Mouse (Mus musculus): Measurements from ENCODE around the gene S100a6. TPM values are rescaled to one million over a fixed set of nuclear protein-coding genes. Genes with fewer than 3 reads are reported as not detected.

The S100a6 gene
- polyA plus RNA-seq, 1 experiment from 2014 or later = 16.8 TPM

GRCm38 (mm10) chr3:90614611-90615251, 2.0 kb downstream of the S100a6 start:
- Histone ChIP-seq H3K9me3 (no peaks in the 10 kb centered on the region), H3K4me1 (0 out of 2 replicates have a peak, but pooled peaks cover 9% of the 10 kb centered on the region)
- WGBS = 84% methylated on average over 11 of the region's 11 CpGs

GRCm38 (mm10) chr3:90615415-90615814, 2.7 kb downstream of the S100a6 start:
- Histone ChIP-seq H3K9ac (no peak overlapping the region), H3K36me3 (no peaks in the 10 kb centered on the region), H3K27ac (no peak overlapping the region), H3K9me3 (no peaks in the 10 kb centered on the region), H3K4me1 (0 out of 2 replicates have a peak, but pooled peaks cover 9% of the 10 kb centered on the region), H3K27me3 (replicated peaks) (peaks cover 8% of the 10 kb centered on the region; the same call in 1 of the 2 replicates), H3K4me2 (replicated peaks) (no peak overlapping the region), H3K4me3 (no peak overlapping the region)
- ATAC-seq (ENCODE audit: low FRiP score, low read depth) = no peak
- 11% methylated on average over 7 of the region's 7 CpGs for WGBS

More at GRCm38 (mm10) chr3:90614611-90615251, 2.0 kb downstream of the S100a6 start:
- H3K27ac ChIP-seq = no peak overlapping the region
- peaks cover 8% of the 10 kb centered on the region; the same call in 1 of the 2 replicates for H3K27me3 ChIP-seq (replicated peaks)
- H3K36me3 ChIP-seq = no peaks in the 10 kb centered on the region
- H3K4me2 ChIP-seq (replicated peaks) = no peak overlapping the region
- no peak for ATAC-seq (ENCODE audit: low FRiP score, low read depth)
- no peak overlapping the region for H3K9ac ChIP-seq
- H3K4me3 ChIP-seq = no peak overlapping the region

GRCm38 (mm10) chr3:90615911-90616310, 3.2 kb downstream of the S100a6 start:
- 89% methylated on average over 1 of the region's 1 CpGs for WGBS
- ATAC-seq (ENCODE audit: low FRiP score, low read depth) = no peak
- H3K4me1 ChIP-seq = 0 out of 2 replicates have a peak, but pooled peaks cover 9% of the 10 kb centered on the region

GRCm38 (mm10) chr3:90617586-90617985, 4.9 kb downstream of the S100a6 start:
- Histone ChIP-seq H3K4me1 (0 out of 2 replicates have a peak, but pooled peaks cover 9% of the 10 kb centered on the region), H3K27ac (no peak overlapping the region), H3K4me2 (replicated peaks) (no peak overlapping the region), H3K9me3 (no peaks in the 10 kb centered on the region), H3K4me3 (no peak overlapping the region), H3K9ac (no peak overlapping the region), H3K27me3 (replicated peaks) (peaks cover 8% of the 10 kb centered on the region; the same call in 1 of the 2 replicates), H3K36me3 (no peaks in the 10 kb centered on the region)
- WGBS = 17% methylated on average over 1 of the region's 1 CpGs
- no peak for ATAC-seq (ENCODE audit: low FRiP score, low read depth)

More at GRCm38 (mm10) chr3:90615911-90616310, 3.2 kb downstream of the S100a6 start:
- no peak overlapping the region for H3K9ac ChIP-seq
- no peak overlapping the region for H3K27ac ChIP-seq
- no peak overlapping the region for H3K4me3 ChIP-seq
- no peaks in the 10 kb centered on the region for H3K36me3 ChIP-seq
- H3K27me3 ChIP-seq (replicated peaks) = peaks cover 8% of the 10 kb centered on the region; the same call in 1 of the 2 replicates
- no peak overlapping the region for H3K4me2 ChIP-seq (replicated peaks)
- H3K9me3 ChIP-seq = no peaks in the 10 kb centered on the region

- Histone ChIP-seq H3K4me2 (replicated peaks) (no peak overlapping the region), H3K4me3 (no peak overlapping the region), H3K36me3 (no peaks in the 10 kb centered on the region), H3K9me3 (no peaks in the 10 kb centered on the region), H3K9ac (no peak overlapping the region), H3K4me1 (peaks cover 13% of the 10 kb centered on the region), H3K27me3 (replicated peaks) (no peaks in the 10 kb centered on the region), H3K27ac (no peak overlapping the region)
- WGBS = 63% methylated on average over 7 of the region's 7 CpGs
- ATAC-seq (ENCODE audit: low FRiP score, low read depth) = no peak
Measured at GRCm38 (mm10) chr3:90621552-90621951, 8.9 kb downstream of the S100a6 start.

- Histone ChIP-seq H3K9me3 (no peaks in the 10 kb centered on the region), H3K4me1 (peaks cover 13% of the 10 kb centered on the region), H3K36me3 (no peaks in the 10 kb centered on the region), H3K4me3 (no peak overlapping the region), H3K27ac (no peak overlapping the region), H3K27me3 (replicated peaks) (no peaks in the 10 kb centered on the region), H3K9ac (no peak overlapping the region), H3K4me2 (replicated peaks) (no peak overlapping the region)
- WGBS = 9% methylated on average over 2 of the region's 2 CpGs
- ATAC-seq (ENCODE audit: low FRiP score, low read depth) = peak; percentile 61
Measured at GRCm38 (mm10) chr3:90623435-90624071, 10.9 kb downstream of the S100a6 start.

GRCm38 (mm10) chr3:90625496-90625895, 12.8 kb downstream of the S100a6 start:
- Histone ChIP-seq H3K36me3 (no peaks in the 10 kb centered on the region), H3K9me3 (no peaks in the 10 kb centered on the region), H3K27me3 (replicated peaks) (no peaks in the 10 kb centered on the region), H3K9ac (no peak overlapping the region), H3K4me1 (peaks cover 13% of the 10 kb centered on the region), H3K27ac (no peak overlapping the region), H3K4me3 (no peak overlapping the region), H3K4me2 (replicated peaks) (no peak overlapping the region)
- WGBS = 79% methylated on average over 5 of the region's 5 CpGs
- ATAC-seq (ENCODE audit: low FRiP score, low read depth) = no peak

- no peak overlapping the region for H3K27ac ChIP-seq
- no peaks in the 10 kb centered on the region for H3K36me3 ChIP-seq
- no peaks in the 10 kb centered on the region for H3K27me3 ChIP-seq (replicated peaks)
- H3K4me1 ChIP-seq = peaks cover 13% of the 10 kb centered on the region
- no peak for ATAC-seq (ENCODE audit: low FRiP score, low read depth)
- H3K9me3 ChIP-seq = no peaks in the 10 kb centered on the region
- WGBS = 86% methylated on average over 9 of the region's 9 CpGs
- H3K4me2 ChIP-seq (replicated peaks) = no peak overlapping the region
- no peak overlapping the region for H3K9ac ChIP-seq
- H3K4me3 ChIP-seq = no peak overlapping the region
Measured at GRCm38 (mm10) chr3:90626266-90627021, 13.8 kb downstream of the S100a6 start.

GRCm38 (mm10) chr3:90627366-90627765, 14.7 kb downstream of the S100a6 start:
- no peaks in the 10 kb centered on the region for H3K27me3 ChIP-seq (replicated peaks)
- H3K36me3 ChIP-seq = no peaks in the 10 kb centered on the region
- no peak for ATAC-seq (ENCODE audit: low FRiP score, low read depth)
- 95% methylated on average over 5 of the region's 5 CpGs for WGBS
- H3K27ac ChIP-seq = no peak overlapping the region
- no peaks in the 10 kb centered on the region for H3K9me3 ChIP-seq
- H3K4me2 ChIP-seq (replicated peaks) = no peak overlapping the region
- H3K4me3 ChIP-seq = no peak overlapping the region
- H3K4me1 ChIP-seq = peaks cover 13% of the 10 kb centered on the region
- H3K9ac ChIP-seq = no peak overlapping the region

- no peaks in the 10 kb centered on the region for H3K9me3 ChIP-seq
Measured at GRCm38 (mm10) chr3:90627807-90628206, 15.1 kb downstream of the S100a6 start.

GRCm38 (mm10) chr3:90629298-90629697, 16.6 kb downstream of the S100a6 start:
- H3K4me1 ChIP-seq = 0 out of 2 replicates have a peak, but pooled peaks cover 1% of the 10 kb centered on the region
- no peak overlapping the region for H3K4me3 ChIP-seq
- ATAC-seq (ENCODE audit: low FRiP score, low read depth) = no peak
- no peak overlapping the region for H3K27ac ChIP-seq
- H3K9ac ChIP-seq = no peak overlapping the region
- no peaks in the 10 kb centered on the region for H3K36me3 ChIP-seq
- no peak overlapping the region for H3K4me2 ChIP-seq (replicated peaks)
- H3K9me3 ChIP-seq = no peaks in the 10 kb centered on the region
- WGBS = 84% methylated on average over 2 of the region's 2 CpGs
- no peaks in the 10 kb centered on the region for H3K27me3 ChIP-seq (replicated peaks)

More at GRCm38 (mm10) chr3:90627807-90628206, 15.1 kb downstream of the S100a6 start:
- no peaks in the 10 kb centered on the region for H3K27me3 ChIP-seq (replicated peaks)
- H3K4me1 ChIP-seq = peaks cover 13% of the 10 kb centered on the region
- H3K36me3 ChIP-seq = no peaks in the 10 kb centered on the region
- H3K27ac ChIP-seq = no peak overlapping the region
- H3K4me3 ChIP-seq = no peak overlapping the region
- no peak overlapping the region for H3K4me2 ChIP-seq (replicated peaks)
- WGBS = 60% methylated on average over 4 of the region's 4 CpGs
- no peak for ATAC-seq (ENCODE audit: low FRiP score, low read depth)
- H3K9ac ChIP-seq = no peak overlapping the region

GRCm38 (mm10) chr3:90631984-90632383, 19.3 kb downstream of the S100a6 start:
- Histone ChIP-seq H3K9ac (no peak overlapping the region), H3K4me2 (replicated peaks) (no peak overlapping the region), H3K9me3 (no peaks in the 10 kb centered on the region), H3K4me3 (no peak overlapping the region), H3K27ac (no peak overlapping the region), H3K4me1 (no peaks in the 10 kb centered on the region), H3K36me3 (no peaks in the 10 kb centered on the region), H3K27me3 (replicated peaks) (no peaks in the 10 kb centered on the region)
- 87% methylated on average over 2 of the region's 2 CpGs for WGBS
- no peak for ATAC-seq (ENCODE audit: low FRiP score, low read depth)
